Mouse (Mus musculus): ENCODE data around the gene Tmem101.

Tmem101 gene

GRCm38 (mm10) chr11:102156786-102157089 is 534 bp upstream of the Tmem101 start:
- no peak for DNase-seq (ENCODE audit: low spot score)

GRCm38 (mm10) chr11:102147213-102147989 is 8.8 kb downstream of the Tmem101 start:
- no peak for DNase-seq (ENCODE audit: low spot score)

GRCm38 (mm10) chr11:102146531-102146930 is 9.7 kb downstream of the Tmem101 start:
- no peak for DNase-seq (ENCODE audit: low spot score)

DNA sequence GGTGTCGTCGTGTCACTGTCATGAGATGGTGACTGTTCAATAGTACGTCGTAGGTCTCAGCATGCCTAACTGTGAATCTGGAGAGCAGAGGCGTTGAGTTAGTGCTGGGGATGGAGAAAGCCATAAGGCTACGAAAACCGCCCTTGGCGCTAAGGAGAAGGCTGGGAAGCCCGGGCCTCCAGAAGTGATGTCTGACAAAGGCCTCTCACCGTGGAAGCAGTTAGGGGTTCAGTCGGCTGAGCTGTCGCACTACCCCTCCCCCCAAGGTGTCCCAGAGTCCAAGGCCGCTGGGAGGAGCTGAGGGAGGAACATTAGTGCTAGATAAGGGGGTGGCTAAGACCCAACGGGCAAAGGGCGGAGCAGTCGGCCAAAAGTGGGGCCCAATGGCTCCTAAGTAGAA is 10.2 kb downstream of the Tmem101 start:
- DNase-seq (ENCODE audit: low spot score), result no peak

DNA sequence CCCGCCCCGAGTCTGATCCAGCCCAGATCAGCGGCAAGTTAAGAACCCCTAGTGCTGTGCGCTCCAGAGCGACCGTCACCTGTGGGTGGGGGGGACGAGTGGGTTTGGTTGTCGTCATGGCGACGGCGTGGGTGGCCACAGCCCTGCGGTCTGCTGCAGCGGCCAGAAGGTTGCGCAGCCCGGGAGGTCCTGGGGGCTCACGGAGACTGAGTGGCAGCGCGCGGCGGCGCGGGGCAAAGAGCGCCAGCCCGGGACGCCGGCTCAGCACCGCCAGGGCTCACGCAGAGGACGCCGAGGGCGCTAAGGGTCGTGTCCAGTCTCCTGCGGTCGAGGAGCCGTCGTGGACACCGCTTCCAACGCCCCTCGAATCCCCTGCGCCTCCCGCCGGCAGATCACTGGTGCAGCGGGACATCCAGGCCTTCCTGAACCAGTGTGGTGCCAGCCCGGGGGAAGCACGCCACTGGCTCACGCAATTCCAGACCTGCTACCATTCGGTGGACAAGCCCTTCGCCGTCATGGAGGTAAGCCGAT is 10.7 kb downstream of the Tmem101 start, which contains the start of gene Nags:
Gene Nags, plus strand, starts transcription at position 43 of the 531 bp plus-strand sequence.
- no peak for DNase-seq (ENCODE audit: low spot score)

DNA sequence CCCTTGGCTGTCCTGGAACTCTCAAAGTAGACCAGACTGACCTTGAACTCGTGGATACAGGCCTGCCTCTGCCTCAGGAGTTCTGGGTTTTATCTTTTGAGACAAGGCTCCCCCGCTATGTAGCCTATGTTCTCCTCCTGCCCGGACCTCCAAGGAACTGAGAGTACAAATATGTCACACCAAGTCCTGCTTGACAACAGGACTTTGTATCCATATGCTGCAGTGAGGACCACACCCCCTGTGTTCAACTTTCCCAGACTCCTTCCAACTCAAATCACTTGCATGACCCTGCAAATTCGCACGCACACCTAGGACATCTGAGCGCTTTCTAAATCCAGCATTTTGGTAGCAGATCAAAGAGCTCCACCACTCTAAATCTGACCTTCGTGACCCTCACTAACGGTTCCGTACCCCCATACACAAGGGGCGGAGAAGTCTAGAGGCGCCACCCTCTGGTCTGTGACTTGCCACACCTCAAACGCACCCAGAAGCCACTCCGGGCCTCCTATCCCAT is 11.2 kb downstream of the Tmem101 start:
- DNase-seq (ENCODE audit: low spot score), result no peak

- no peak for DNase-seq (ENCODE audit: low spot score)
Measured at GRCm38 (mm10) chr11:102142355-102142754, 13.8 kb downstream of the Tmem101 start.

DNA sequence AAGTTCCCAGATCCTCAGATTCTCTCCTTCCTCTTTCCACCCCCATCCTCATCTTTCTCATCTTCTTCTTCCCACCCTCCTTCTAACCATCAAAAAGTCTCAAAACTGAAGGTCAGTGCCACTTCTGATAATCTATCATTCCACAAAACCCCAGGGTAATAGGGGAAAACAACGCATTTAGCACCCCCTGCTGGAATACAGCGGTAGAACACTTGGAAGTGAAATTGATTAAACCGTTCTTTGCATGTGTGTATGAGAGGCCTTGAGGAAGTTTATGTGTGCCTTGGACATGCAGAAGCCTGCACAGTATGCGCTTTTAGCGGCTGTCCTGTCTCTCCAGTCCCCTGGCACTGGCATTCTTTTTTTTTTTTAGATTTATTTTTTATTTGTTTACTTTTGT is 15.7 kb downstream of the Tmem101 start:
- DNase-seq (ENCODE audit: low spot score), result peak; percentile 52

- peak; percentile 27 for DNase-seq (ENCODE audit: low spot score)
Measured at GRCm38 (mm10) chr11:102138447-102138740, 17.8 kb downstream of the Tmem101 start.

- no peak for DNase-seq (ENCODE audit: low spot score)
Measured at GRCm38 (mm10) chr11:102137625-102138446, 18.4 kb downstream of the Tmem101 start.

- DNase-seq (ENCODE audit: low spot score), result no peak
Measured at GRCm38 (mm10) chr11:102134516-102134915, 21.7 kb downstream of the Tmem101 start.

DNA sequence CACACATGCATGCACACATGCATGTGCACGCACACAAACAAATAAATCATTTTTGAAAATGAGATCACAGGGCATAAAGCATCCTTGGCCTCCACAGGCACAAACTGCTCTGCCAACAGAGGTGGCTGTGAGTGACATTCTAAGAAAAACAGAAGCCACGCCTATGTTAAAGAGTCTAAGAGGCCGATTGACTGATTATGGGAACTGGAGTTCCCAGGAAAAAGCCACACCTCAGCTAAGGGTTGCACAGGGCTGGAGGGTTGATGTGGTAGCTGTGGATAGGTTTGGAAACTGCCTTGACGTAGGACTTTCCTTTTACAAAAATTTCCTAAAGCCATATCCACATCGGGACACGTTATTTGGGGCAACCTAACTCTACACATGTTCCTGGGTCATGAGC is 38.8 kb downstream of the Tmem101 start:
- no peak for DNase-seq (ENCODE audit: low spot score)

DNA sequence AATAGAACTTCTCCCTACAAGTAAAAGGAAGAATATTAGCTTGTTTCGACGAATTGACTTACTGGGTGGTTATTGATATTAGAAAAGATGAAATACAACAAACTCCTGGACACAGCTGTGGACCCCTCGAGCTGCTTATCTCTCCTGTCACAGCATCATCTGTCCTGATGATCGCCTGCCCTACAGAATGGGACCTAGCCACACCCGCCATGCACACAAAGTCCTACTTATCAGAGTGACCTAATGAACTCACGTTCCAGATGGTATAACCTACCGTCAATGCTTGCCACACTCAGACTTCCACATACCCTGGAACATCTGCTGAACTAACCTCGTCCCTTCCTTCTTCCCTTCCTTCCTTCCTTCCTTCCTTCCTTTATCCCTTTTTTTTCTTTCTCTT is 40.0 kb downstream of the Tmem101 start:
- DNase-seq (ENCODE audit: low spot score), result no peak

GRCm38 (mm10) chr11:102111576-102111975 is 44.6 kb downstream of the Tmem101 start:
- no peak for DNase-seq (ENCODE audit: low spot score)

DNA sequence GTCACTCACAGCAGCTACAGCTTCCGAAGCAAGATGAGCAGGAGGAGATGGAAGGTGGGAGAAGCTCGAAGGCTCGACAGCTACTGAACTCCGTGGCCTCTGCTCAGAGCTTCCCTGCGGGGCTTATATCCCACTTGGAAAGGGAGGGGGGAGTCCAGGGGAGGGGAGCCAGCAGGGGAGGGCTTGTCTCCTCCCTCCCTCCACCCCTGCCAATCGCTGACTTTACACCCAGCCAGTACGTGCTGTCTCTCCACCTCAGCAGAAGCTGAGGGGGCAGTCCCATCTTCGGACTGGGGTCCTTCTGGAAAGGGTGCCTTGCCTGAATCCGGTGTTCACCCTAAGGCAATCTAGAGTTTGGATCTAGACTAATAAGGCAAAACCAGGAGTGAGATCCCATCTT is 48.5 kb downstream of the Tmem101 start, which contains the start of gene Pyy:
Gene Pyy, minus strand, starts transcription at position 101 of the 400 bp plus-strand sequence.
- DNase-seq (ENCODE audit: low spot score), result no peak

GRCm38 (mm10) chr11:102106911-102107310 is 49.3 kb downstream of the Tmem101 start:
- no peak for DNase-seq (ENCODE audit: low spot score)
